Mouse (Mus musculus): ENCODE measurements around the gene Slc52a3.

Gene Slc52a3

GRCm38 (mm10) chr2:152048981-152049441 lies 52.7 kb downstream of the Slc52a3 start:
- DNase-seq = peak; percentile 25

GRCm38 (mm10) chr2:152049611-152050270 lies 53.4 kb downstream of the Slc52a3 start:
- DNase-seq = no peak

DNA sequence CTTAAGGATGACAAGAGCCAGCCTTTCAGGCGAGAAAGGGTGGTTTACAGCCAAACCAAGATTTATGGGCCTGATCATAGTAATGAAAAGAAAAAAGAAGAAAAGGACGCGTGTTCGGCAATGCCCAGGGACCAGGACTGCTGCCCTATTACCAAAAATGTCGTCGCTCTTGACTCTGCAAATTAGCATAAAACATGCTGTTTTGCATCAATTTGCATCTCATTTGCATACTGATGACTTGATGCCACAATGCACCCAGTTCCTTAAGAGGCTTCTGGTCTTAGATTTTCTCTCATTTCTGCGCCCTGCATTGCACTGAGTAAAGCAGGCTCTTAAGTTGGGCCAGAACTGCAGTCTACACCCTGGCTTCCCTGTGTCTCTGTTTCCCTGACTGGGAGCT lies 54.0 kb downstream of the Slc52a3 start:
- no peak for DNase-seq

- DNase-seq = no peak
These were observed 55.7 kb downstream of the Slc52a3 start for GRCm38 (mm10) chr2:152051985-152052384.

GRCm38 (mm10) chr2:152055406-152055805 lies 59.1 kb downstream of the Slc52a3 start:
- DNase-seq = peak; percentile 92

GRCm38 (mm10) chr2:152056368-152057251 lies 60.3 kb downstream of the Slc52a3 start:
- DNase-seq = peak; percentile 94

GRCm38 (mm10) chr2:152057252-152057563 lies 60.9 kb downstream of the Slc52a3 start:
- peak; percentile 50 for DNase-seq

Measured in cerebellum, adult 9-11 months (tissue).